In the genomic region with DNA sequence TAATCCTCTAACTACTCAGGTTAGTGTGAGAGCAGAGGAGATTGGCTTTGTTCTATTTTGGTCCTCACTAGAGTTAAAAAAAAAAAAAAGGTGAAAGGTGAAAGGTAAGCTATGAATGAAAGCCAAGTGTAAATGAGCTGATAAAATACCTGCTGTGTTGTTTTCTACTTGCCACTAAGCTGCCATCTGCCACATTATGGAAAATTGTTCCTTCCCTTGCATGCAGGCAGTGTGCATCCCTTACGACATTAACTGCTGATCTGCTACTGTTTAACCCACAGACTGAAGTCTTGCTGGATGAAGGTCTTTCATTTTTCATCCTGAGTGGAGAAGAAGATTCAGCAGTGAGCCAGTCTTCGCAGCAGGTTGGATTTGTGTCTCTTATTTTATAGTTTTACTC, we compare ENCODE assay signal across 24 mouse cellular contexts. TPM values are rescaled to one million over a fixed set of nuclear protein-coding genes. Genes with fewer than 3 reads are reported as not detected.
A peak's percentile ranks its signal among the peaks of the same experiment; 100 is the strongest.
DNase-seq lines count a peak whose midpoint lies in the region; ATAC-seq and TF ChIP-seq lines count a peak whose summit lies in the region.
"Had no signal": no experiment of that assay in that cellular context is flagged by ENCODE, and none has a peak within 500 bp of the region (broad histone marks: within the 10 kb centered on the region; RNA-seq: fewer than 3 reads in every experiment).

No protein-coding gene starts in this region.

- ATAC-seq in hindbrain, embryonic 16.5 days = 0 out of 2 replicates have a peak, but pooled peaks have one; percentile 35
- ATAC-seq in hindbrain, embryonic 13.5 days (ENCODE audit: low FRiP score) = no peak
- ATAC-seq in midbrain, postnatal 0 days (ENCODE audit: low FRiP score) = no peak
- ATAC-seq: activated CD4-positive, CD25-positive, alpha-beta regulatory T cell, adult 4 months; forebrain, embryonic 16.5 days; intestine, embryonic 15.5 days; Patski had no signal

- H3K4me3 ChIP-seq in hindbrain, embryonic 16.5 days (ENCODE audit: low read length) = no peak overlapping the region
- no peak overlapping the region for H3K4me3 ChIP-seq in hindbrain, embryonic 13.5 days
- H3K4me3 ChIP-seq in midbrain, postnatal 0 days (ENCODE audit: low read depth, low read length) = no peak overlapping the region
- H3K4me3 ChIP-seq in midbrain, embryonic 10.5 days = no peak overlapping the region
- H3K4me3 ChIP-seq: embryonic facial prominence, embryonic 15.5 days; erythroblast, embryonic 14.5 days; heart, adult 2 months; heart, embryonic 15.5 days; hindbrain, embryonic 10.5 days; intestine, embryonic 15.5 days had no signal

- H3K4me2 ChIP-seq in hindbrain, embryonic 16.5 days (ENCODE audit: low read length) = no peak overlapping the region
- no peak overlapping the region for H3K4me2 ChIP-seq in hindbrain, embryonic 13.5 days
- no peak overlapping the region for H3K4me2 ChIP-seq in midbrain, postnatal 0 days (ENCODE audit: low read depth, low read length, poor library complexity, severe bottlenecking)
- H3K4me2 ChIP-seq: embryonic facial prominence, embryonic 15.5 days; heart, embryonic 11.5 days; heart, embryonic 15.5 days; intestine, embryonic 15.5 days had no signal

- no peak overlapping the region for H3K27ac ChIP-seq in hindbrain, embryonic 16.5 days (ENCODE audit: low read depth, low read length)
- H3K27ac ChIP-seq in hindbrain, embryonic 13.5 days = no peak overlapping the region
- H3K27ac ChIP-seq in midbrain, postnatal 0 days (ENCODE audit: low read depth, low read length) = no peak overlapping the region
- H3K27ac ChIP-seq in midbrain, embryonic 10.5 days (replicated peaks) = no peak overlapping the region
- H3K27ac ChIP-seq: embryonic facial prominence, embryonic 15.5 days; heart, adult 2 months; heart, embryonic 15.5 days; hindbrain, embryonic 10.5 days; intestine, embryonic 15.5 days had no signal

- 65% methylated on average over 2 of the region's 2 CpGs for WGBS in hindbrain, embryonic 16.5 days
- WGBS in hindbrain, embryonic 13.5 days = 72% methylated on average over 2 of the region's 2 CpGs
- WGBS in midbrain, postnatal 0 days = 77% methylated on average over 2 of the region's 2 CpGs
- 79% methylated on average over 2 of the region's 2 CpGs for WGBS in midbrain, embryonic 10.5 days

- no peaks in the 10 kb centered on the region for H3K4me1 ChIP-seq in hindbrain, embryonic 16.5 days (ENCODE audit: control insufficient read depth, insufficient read depth, low read depth, low read length)
- peaks cover 8% of the 10 kb centered on the region; the same call in 1 of the 2 replicates for H3K4me1 ChIP-seq in hindbrain, embryonic 13.5 days (replicated peaks)
- no peaks in the 10 kb centered on the region for H3K4me1 ChIP-seq in midbrain, postnatal 0 days (ENCODE audit: insufficient read depth, low read length)
- peaks cover 7% of the 10 kb centered on the region for H3K4me1 ChIP-seq in midbrain, embryonic 10.5 days
- H3K4me1 ChIP-seq: heart, embryonic 15.5 days; intestine, embryonic 15.5 days had no signal

- H3K27me3 ChIP-seq in hindbrain, embryonic 16.5 days (replicated peaks; ENCODE audit: control insufficient read depth, insufficient read depth, low read length) = no peaks in the 10 kb centered on the region
- 0 out of 2 replicates have a peak, but pooled peaks cover 5% of the 10 kb centered on the region for H3K27me3 ChIP-seq in hindbrain, embryonic 13.5 days
- no peaks in the 10 kb centered on the region for H3K27me3 ChIP-seq in midbrain, postnatal 0 days (ENCODE audit: insufficient read depth, low read length)
- peaks cover 11% of the 10 kb centered on the region for H3K27me3 ChIP-seq in midbrain, embryonic 10.5 days (ENCODE audit: low read depth, poor library complexity, severe bottlenecking)
- H3K27me3 ChIP-seq: CH12.LX; embryonic facial prominence, embryonic 15.5 days; intestine, embryonic 15.5 days had no signal

- no peaks in the 10 kb centered on the region for H3K9me3 ChIP-seq in hindbrain, embryonic 16.5 days (ENCODE audit: control insufficient read depth, low read length)
- no peaks in the 10 kb centered on the region for H3K9me3 ChIP-seq in hindbrain, embryonic 13.5 days
- H3K9me3 ChIP-seq in midbrain, postnatal 0 days (ENCODE audit: low read length) = no peaks in the 10 kb centered on the region
- H3K9me3 ChIP-seq in midbrain, embryonic 10.5 days (replicated peaks) = no peaks in the 10 kb centered on the region
- H3K9me3 ChIP-seq: embryonic facial prominence, embryonic 15.5 days; heart, embryonic 15.5 days; hindbrain, embryonic 10.5 days; intestine, embryonic 15.5 days had no signal

- peak; percentile 28 to 68 for DNase-seq in cerebellum, postnatal 14 days
- no peak for DNase-seq in cerebellum, adult 11 months
- DNase-seq in midbrain, postnatal 0 days (ENCODE audit: low spot score) = peak; percentile 45
- DNase-seq in midbrain, embryonic 10.5 days (ENCODE audit: low spot score) = no peak
- DNase-seq: adrenal gland, adult 2 months; adrenal gland, postnatal 25 days; embryo, embryonic 11 days; gastrocnemius, postnatal 10 days; heart, adult 2 months; kidney, adult 18-20 months had no signal

- no peak overlapping the region for H3K9ac ChIP-seq in hindbrain, embryonic 16.5 days (ENCODE audit: low read depth, low read length)
- H3K9ac ChIP-seq in hindbrain, embryonic 13.5 days = no peak overlapping the region
- no peak overlapping the region for H3K9ac ChIP-seq in midbrain, postnatal 0 days (replicated peaks; ENCODE audit: low read length, poor library complexity, severe bottlenecking)
- H3K9ac ChIP-seq: embryonic facial prominence, embryonic 15.5 days; heart, embryonic 15.5 days; intestine, embryonic 15.5 days had no signal

- TF ChIP-seq CTCF in midbrain, postnatal 0 days (IDR thresholded peaks at IDR 0.05) = no peak

- no peaks in the 10 kb centered on the region for H3K36me3 ChIP-seq in hindbrain, embryonic 16.5 days (ENCODE audit: control insufficient read depth, insufficient read depth, low read length)
- H3K36me3 ChIP-seq in hindbrain, embryonic 13.5 days = no peaks in the 10 kb centered on the region
- H3K36me3 ChIP-seq in midbrain, postnatal 0 days (ENCODE audit: insufficient read depth, low read length) = no peaks in the 10 kb centered on the region
- no peaks in the 10 kb centered on the region for H3K36me3 ChIP-seq in midbrain, embryonic 10.5 days
- H3K36me3 ChIP-seq: embryonic facial prominence, embryonic 15.5 days; heart, embryonic 15.5 days; hindbrain, embryonic 10.5 days; intestine, embryonic 15.5 days had no signal

RNA-seq across cellular contexts. Expression of gene Cc2d2b, which starts 11.5 kb away (rescaled TPM):
- 0.12 and 0.44 TPM in 2 replicates for polyA plus RNA-seq in hindbrain, embryonic 16.5 days (2015; fragmentation: Nextera tagmentation; extraction: Ambion mirVana)
- 0.16 and 0.19 TPM in 2 replicates for polyA plus RNA-seq in hindbrain, embryonic 13.5 days (2015; fragmentation: Nextera tagmentation; extraction: Ambion mirVana)
- 0.57 TPM in 1 of 2 replicates, not detected in the other for total RNA-seq in midbrain, postnatal 0 days (2014; rRNA removed)
- polyA plus RNA-seq in midbrain, postnatal 0 days (2015; fragmentation: Nextera tagmentation; extraction: Ambion mirVana) = 0.28 and 0.31 TPM in 2 replicates
- polyA plus RNA-seq in midbrain, embryonic 10.5 days (2016; fragmentation: Nextera tagmentation; extraction: Ambion mirVana) = 0.06 and 0.22 TPM in 2 replicates
- total RNA-seq: adrenal gland, adult 2 months; CH12.LX; gastrocnemius, postnatal 10 days; gastrocnemius, postnatal 4 days; heart, adult 2 months; heart, postnatal 25 days had no signal
- polyA plus RNA-seq: adrenal gland, adult 2 months; embryonic facial prominence, embryonic 15.5 days; erythroblast, embryonic 14.5 days; heart, adult 2 months; heart, embryonic 15.5 days; intestine, embryonic 15.5 days; Patski had no signal

Comparison
In these comparisons a context has a peak if more than half of its experiments do, and no peak if none do; other contexts are left out.
1. DNase-seq: peak in cerebellum, postnatal 14 days (2 of 2) and midbrain, postnatal 0 days (single experiment); none in cerebellum, adult 11 months (single experiment) and midbrain, embryonic 10.5 days (single experiment).